Mouse (Mus musculus): ENCODE data around the gene Cfap58.

- no peak for TF ChIP-seq CTCF (IDR thresholded peaks at IDR 0.05; ENCODE audit: low read depth, low read length)
- no peak for TF ChIP-seq GATA1 (IDR thresholded peaks at IDR 0.05; ENCODE audit: borderline replicate concordance, low read length)
- TF ChIP-seq POLR2AphosphoS5 (IDR thresholded peaks at IDR 0.05; ENCODE audit: insufficient replicate concordance, low read depth, low read length): no peak
- TF ChIP-seq TAL1 (conservative IDR thresholded peaks at IDR 0.05; ENCODE audit: low read depth, low read length): no peak
- TF ChIP-seq GATA2 (IDR thresholded peaks at IDR 0.05; ENCODE audit: borderline replicate concordance, low read depth, low read length): no peak
Observed at GRCm38 (mm10) chr19:47893092-47893491, 44.4 kb upstream of the Cfap58 start.
